19 mouse cellular contexts compared by ENCODE assay signal in the genomic region with DNA sequence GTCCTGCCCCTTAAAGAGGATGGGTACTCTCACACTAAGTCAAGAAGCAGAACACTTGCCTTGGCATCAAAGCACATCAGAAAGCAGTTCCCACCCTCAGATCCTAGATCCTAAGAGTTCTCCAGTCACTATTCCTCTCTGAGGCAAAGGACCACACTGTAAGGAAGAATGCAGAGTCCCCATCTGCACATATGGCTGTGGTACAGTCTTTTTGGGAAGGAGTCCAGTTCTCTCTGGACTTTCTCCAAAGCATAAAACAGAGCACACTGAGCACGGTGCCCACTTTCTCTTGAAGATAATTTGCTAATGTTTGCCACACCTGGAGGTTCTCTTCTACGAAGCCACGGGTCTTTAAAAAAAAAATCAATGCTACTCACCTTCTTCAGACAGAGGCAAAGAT.
A peak's percentile ranks its signal among the peaks of the same experiment; 100 is the strongest.
DNase-seq lines count a peak whose midpoint lies in the region; ATAC-seq and TF ChIP-seq lines count a peak whose summit lies in the region.
"Had no signal": no experiment of that assay in that cellular context is flagged by ENCODE, and none has a peak within 500 bp of the region (broad histone marks: within the 10 kb centered on the region; RNA-seq: fewer than 3 reads in every experiment).

No protein-coding gene starts in this region.

- H3K4me1 ChIP-seq in forebrain, postnatal 0 days (ENCODE audit: insufficient read depth) = no peaks in the 10 kb centered on the region; the same call in 1 of the 2 replicates
- H3K4me1 ChIP-seq in forebrain, embryonic 15.5 days = peaks cover 8% of the 10 kb centered on the region
- no peaks in the 10 kb centered on the region for H3K4me1 ChIP-seq in limb, embryonic 14.5 days (ENCODE audit: control insufficient read depth, insufficient read depth, low read length)
- H3K4me1 ChIP-seq in limb, embryonic 10.5 days = no peaks in the 10 kb centered on the region
- H3K4me1 ChIP-seq: embryonic facial prominence, embryonic 13.5 days; hindbrain, embryonic 15.5 days; midbrain, embryonic 10.5 days; neural tube, embryonic 13.5 days had no signal

- TF ChIP-seq POLR2A in limb, embryonic 14.5 days (IDR thresholded peaks at IDR 0.05; ENCODE audit: borderline replicate concordance, extremely low read depth, insufficient read depth, insufficient read length) = no peak

- 48% methylated on average over 3 of the region's 3 CpGs for WGBS in forebrain, postnatal 0 days
- 60% methylated on average over 3 of the region's 3 CpGs for WGBS in forebrain, embryonic 15.5 days
- WGBS in limb, embryonic 14.5 days = 62% methylated on average over 3 of the region's 3 CpGs
- 94% methylated on average over 3 of the region's 3 CpGs for WGBS in limb, embryonic 10.5 days

- no peak overlapping the region for H3K9ac ChIP-seq in forebrain, postnatal 0 days
- no peak overlapping the region for H3K9ac ChIP-seq in forebrain, embryonic 15.5 days (replicated peaks)
- H3K9ac ChIP-seq in limb, embryonic 14.5 days (ENCODE audit: low read depth, low read length, severe bottlenecking) = no peak overlapping the region
- H3K9ac ChIP-seq: embryonic facial prominence, embryonic 13.5 days; hindbrain, embryonic 15.5 days; neural tube, embryonic 13.5 days had no signal

- peak; percentile 50 for DNase-seq in forebrain, postnatal 0 days
- peak; percentile 2 for DNase-seq in limb, embryonic 14.5 days (ENCODE audit: low spot score)
- DNase-seq in limb, embryonic 10.5 days (ENCODE audit: low spot score) = no peak
- peak; percentile 50 for DNase-seq in cerebellum, adult 11-12 months
- peak; percentile 43 to 50 for DNase-seq in cerebellum, postnatal 25 days
- DNase-seq in heart, postnatal 10 days = no peak
- DNase-seq in lung, adult 18-20 months = no peak
- DNase-seq: adrenal gland, adult 2 months; gastrocnemius, postnatal 10 days; heart, adult 2 months; kidney, adult 11 months; lung, adult 2 months; lung, postnatal 4 days had no signal

- intact Hi-C loops in heart, postnatal 10 days (cut with DNase I) = no loop called here

- H3K9me3 ChIP-seq in forebrain, postnatal 0 days (ENCODE audit: low read length) = no peaks in the 10 kb centered on the region
- H3K9me3 ChIP-seq in forebrain, embryonic 15.5 days = no peaks in the 10 kb centered on the region
- no peaks in the 10 kb centered on the region for H3K9me3 ChIP-seq in limb, embryonic 14.5 days (ENCODE audit: control insufficient read depth, low read length)
- H3K9me3 ChIP-seq in limb, embryonic 10.5 days (replicated peaks) = no peaks in the 10 kb centered on the region
- H3K9me3 ChIP-seq: embryonic facial prominence, embryonic 13.5 days; hindbrain, embryonic 15.5 days; midbrain, embryonic 10.5 days; neural tube, embryonic 13.5 days had no signal

- no peaks in the 10 kb centered on the region for H3K36me3 ChIP-seq in forebrain, postnatal 0 days (ENCODE audit: insufficient read depth)
- no peaks in the 10 kb centered on the region for H3K36me3 ChIP-seq in forebrain, embryonic 15.5 days
- no peaks in the 10 kb centered on the region for H3K36me3 ChIP-seq in limb, embryonic 14.5 days (ENCODE audit: control insufficient read depth, insufficient read depth, low read length)
- H3K36me3 ChIP-seq in limb, embryonic 10.5 days = no peaks in the 10 kb centered on the region
- H3K36me3 ChIP-seq: embryonic facial prominence, embryonic 13.5 days; hindbrain, embryonic 15.5 days; midbrain, embryonic 10.5 days; neural tube, embryonic 13.5 days had no signal

- H3K27me3 ChIP-seq in forebrain, postnatal 0 days (ENCODE audit: insufficient read depth, low read length) = no peaks in the 10 kb centered on the region
- no peaks in the 10 kb centered on the region for H3K27me3 ChIP-seq in forebrain, embryonic 15.5 days
- no peaks in the 10 kb centered on the region for H3K27me3 ChIP-seq in limb, embryonic 14.5 days (ENCODE audit: control insufficient read depth, insufficient read depth, low read length)
- no peaks in the 10 kb centered on the region for H3K27me3 ChIP-seq in limb, embryonic 10.5 days (ENCODE audit: low read depth, poor library complexity, severe bottlenecking)
- H3K27me3 ChIP-seq: embryonic facial prominence, embryonic 13.5 days; hindbrain, embryonic 15.5 days; neural tube, embryonic 13.5 days had no signal

- no peak overlapping the region for H3K27ac ChIP-seq in forebrain, postnatal 0 days (ENCODE audit: low read depth, low read length)
- H3K27ac ChIP-seq in forebrain, embryonic 15.5 days (replicated peaks) = no peak overlapping the region
- no peak overlapping the region for H3K27ac ChIP-seq in limb, embryonic 14.5 days (replicated peaks; ENCODE audit: low read depth, low read length)
- H3K27ac ChIP-seq in limb, embryonic 10.5 days = no peak overlapping the region
- H3K27ac ChIP-seq: embryonic facial prominence, embryonic 13.5 days; heart, adult 2 months; hindbrain, embryonic 15.5 days; kidney, postnatal 0 days; midbrain, embryonic 10.5 days; neural tube, embryonic 13.5 days had no signal

- TF ChIP-seq CTCF in forebrain, postnatal 0 days (IDR thresholded peaks at IDR 0.05; ENCODE audit: low read depth) = no peak

- no peak; the same call in 1 of the 2 replicates for ATAC-seq in forebrain, postnatal 0 days
- ATAC-seq in forebrain, embryonic 15.5 days (replicated peaks) = no peak; the same call in 1 of the 2 replicates
- ATAC-seq in limb, embryonic 14.5 days (ENCODE audit: low FRiP score, low read depth) = no peak

- no peak overlapping the region for H3K4me2 ChIP-seq in forebrain, postnatal 0 days (ENCODE audit: low read depth)
- no peak overlapping the region for H3K4me2 ChIP-seq in forebrain, embryonic 15.5 days (replicated peaks)
- no peak overlapping the region for H3K4me2 ChIP-seq in limb, embryonic 14.5 days (replicated peaks; ENCODE audit: low read depth, low read length, severe bottlenecking)
- H3K4me2 ChIP-seq: embryonic facial prominence, embryonic 13.5 days; hindbrain, embryonic 15.5 days; neural tube, embryonic 13.5 days had no signal

- H3K4me3 ChIP-seq in forebrain, postnatal 0 days (ENCODE audit: low read depth, low read length) = no peak overlapping the region
- no peak overlapping the region for H3K4me3 ChIP-seq in forebrain, embryonic 15.5 days
- no peak overlapping the region for H3K4me3 ChIP-seq in limb, embryonic 14.5 days (replicated peaks; ENCODE audit: low read length)
- H3K4me3 ChIP-seq in limb, embryonic 10.5 days = no peak overlapping the region
- H3K4me3 ChIP-seq: embryonic facial prominence, embryonic 13.5 days; heart, adult 2 months; hindbrain, embryonic 15.5 days; midbrain, embryonic 10.5 days; neural tube, embryonic 13.5 days had no signal

Comparison
In these comparisons a context has a peak if more than half of its experiments do, and no peak if none do; other contexts are left out.
1. DNase-seq: peak in forebrain, postnatal 0 days (single experiment), limb, embryonic 14.5 days (single experiment), cerebellum, adult 11-12 months (single experiment) and cerebellum, postnatal 25 days (2 of 2); none in limb, embryonic 10.5 days (single experiment), heart, postnatal 10 days (0 of 2) and lung, adult 18-20 months (0 of 2).